Mouse (Mus musculus) lung, postnatal 4 days (tissue): ENCODE data around the gene Commd1.

Source experiments
- DNase-seq, 2 experiments: peaks; one replicate each; pipeline ENCODE4 v3.0.0; 2021

The Commd1 gene

GRCm38 (mm10) chr11:22858441-22859300 is 123.5 kb downstream of the Commd1 start:
- DNase-seq, result peak; percentile 34 to 38

GRCm38 (mm10) chr11:22857705-22858440 is 124.3 kb downstream of the Commd1 start:
- DNase-seq, result peak; percentile 52 to 53

- no peak for DNase-seq
Observed at GRCm38 (mm10) chr11:22857106-22857704, 125.0 kb downstream of the Commd1 start.

- no peak for DNase-seq
Observed at GRCm38 (mm10) chr11:22856371-22856965, 125.7 kb downstream of the Commd1 start.

- no peak for DNase-seq
Observed at GRCm38 (mm10) chr11:22854571-22854970, 127.6 kb downstream of the Commd1 start.

DNA sequence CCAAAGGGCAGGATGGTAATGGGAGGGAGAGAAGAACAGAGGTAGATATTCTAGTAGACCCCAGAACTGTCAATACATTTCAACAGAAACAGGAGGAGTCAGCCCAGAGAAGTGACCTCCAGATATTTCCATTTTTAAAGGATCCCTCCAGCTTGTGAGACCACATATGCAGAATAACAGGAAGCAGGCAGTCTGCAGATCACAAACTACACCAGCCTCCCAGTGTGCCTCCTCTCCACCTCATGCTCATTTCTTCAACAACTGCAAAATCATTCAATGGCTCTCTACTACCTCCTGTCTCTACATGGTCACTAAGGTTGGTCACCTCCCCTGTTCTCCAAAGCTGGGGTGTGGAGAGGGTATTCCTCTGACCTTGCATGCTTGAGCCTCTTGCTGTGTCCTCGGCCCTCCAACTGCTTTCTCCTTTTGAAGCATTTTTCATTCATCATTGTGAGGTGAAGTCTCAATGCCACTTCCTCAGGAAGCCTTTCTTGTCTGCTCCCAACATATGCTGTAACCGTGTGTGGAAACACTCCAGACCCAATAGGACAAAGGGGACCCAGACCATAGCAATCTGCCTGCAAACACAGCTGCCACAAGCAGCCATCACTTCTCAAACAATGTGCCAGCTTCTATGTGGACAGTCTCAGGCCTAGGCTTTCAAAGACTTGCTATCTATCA is 128.6 kb downstream of the Commd1 start:
- no peak for DNase-seq

DNA sequence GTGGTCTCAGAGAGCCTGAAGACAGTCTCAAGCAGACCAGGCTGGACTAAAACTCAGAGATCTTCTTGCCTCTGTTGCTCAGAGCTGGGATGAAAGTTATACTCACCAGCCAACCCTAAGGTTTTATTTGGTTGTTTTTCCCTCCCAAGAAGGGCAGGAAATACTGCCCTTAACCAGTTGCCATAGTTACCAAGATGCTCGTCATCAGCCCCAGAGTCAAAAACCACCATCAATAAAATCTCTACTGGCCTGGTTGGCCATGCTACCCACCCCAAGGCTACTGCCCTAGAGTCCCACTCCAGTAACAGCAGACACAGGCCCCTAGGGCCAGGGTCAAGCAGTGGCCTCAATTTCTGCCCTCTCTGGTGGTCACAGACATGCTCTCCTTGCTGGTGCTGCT is 129.7 kb downstream of the Commd1 start:
- DNase-seq, result no peak

DNA sequence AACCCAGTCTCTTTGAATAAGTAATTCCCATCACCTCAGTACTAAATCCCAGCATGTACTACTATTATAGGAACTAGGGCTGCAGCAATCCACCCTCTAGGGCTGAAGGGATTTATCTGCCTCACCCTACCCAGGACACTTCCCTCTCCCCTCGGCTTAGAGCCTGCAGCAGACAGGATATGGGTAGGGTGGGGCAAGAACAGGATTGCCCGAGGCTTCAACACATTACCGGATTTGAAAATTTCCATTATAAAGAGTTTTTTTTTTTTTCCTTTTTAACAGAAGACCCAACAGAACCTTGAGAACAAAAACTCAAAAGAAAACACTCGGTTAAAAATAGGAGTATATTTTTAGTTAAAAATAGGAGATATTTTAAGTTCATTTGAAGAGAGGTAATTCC is 130.8 kb downstream of the Commd1 start:
- DNase-seq, result no peak

DNA sequence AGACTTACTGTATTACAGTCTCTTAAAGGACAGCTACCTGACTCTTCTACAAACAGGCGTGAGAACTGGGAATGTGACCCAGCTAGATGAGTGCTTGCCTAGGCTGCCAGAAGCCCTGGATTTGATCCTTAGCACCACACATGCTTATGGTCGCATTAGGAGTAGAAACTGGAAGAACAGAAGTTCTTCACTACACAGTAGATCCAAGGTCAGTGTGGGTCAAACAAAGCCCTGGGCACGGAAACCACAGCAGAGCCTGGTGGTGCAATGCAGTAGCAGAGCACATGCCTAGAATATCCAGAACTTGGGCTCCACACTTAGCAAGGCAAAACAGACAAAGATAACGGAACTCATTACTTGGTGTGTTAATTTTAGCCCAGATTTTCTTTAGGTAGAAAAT is 132.1 kb downstream of the Commd1 start:
- no peak for DNase-seq

GRCm38 (mm10) chr11:22848649-22849195 is 133.5 kb downstream of the Commd1 start:
- no peak for DNase-seq

- DNase-seq, result peak in 1 of 2 experiments; percentile 33
Observed at GRCm38 (mm10) chr11:22847732-22848648, 134.2 kb downstream of the Commd1 start.

DNA sequence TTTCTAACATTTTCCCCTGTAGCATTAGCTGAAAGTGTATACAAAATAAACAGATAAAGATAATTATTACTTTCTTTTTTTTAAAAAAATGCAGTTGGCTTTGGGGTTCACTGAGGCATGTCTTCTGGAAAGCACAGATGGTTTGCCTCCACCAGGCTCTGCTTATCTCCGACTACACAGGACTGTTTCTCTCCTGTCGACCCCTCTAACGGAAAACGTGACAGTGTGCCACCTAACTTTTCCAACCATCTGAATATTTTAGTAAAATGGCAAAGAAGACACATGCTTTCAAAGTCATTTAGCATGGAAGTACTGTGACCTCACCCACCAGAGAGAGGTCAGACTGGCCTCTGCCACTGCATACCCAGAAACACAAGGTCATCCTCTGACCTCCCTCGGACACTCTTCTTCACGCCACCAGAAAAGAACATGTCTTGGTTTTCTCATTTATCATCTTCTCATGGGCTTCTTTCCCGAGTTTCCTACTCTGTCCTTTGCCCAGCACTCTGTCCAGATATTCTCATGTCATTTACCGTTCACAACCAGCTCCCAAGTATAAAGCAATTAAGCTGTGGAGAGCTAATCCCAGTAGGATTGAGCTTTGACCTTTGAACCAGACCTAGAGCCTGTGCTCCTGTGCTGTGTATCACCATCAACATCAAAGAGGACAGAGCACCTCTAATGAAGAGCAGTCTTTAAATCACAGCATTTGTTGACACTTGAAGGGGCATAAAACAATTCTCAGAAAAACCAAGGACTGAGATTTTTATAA is 135.0 kb downstream of the Commd1 start:
- no peak for DNase-seq
